Mouse (Mus musculus): ENCODE results near the gene Entpd2.

GRCm38 (mm10) chr2:25397010-25397409, 1.3 kb downstream of the Entpd2 start:
- TF ChIP-seq FOSL1 (IDR thresholded peaks at IDR 0.05; ENCODE audit: insufficient read depth, low read length, poor library complexity, severe bottlenecking) (no peak), CTCF (IDR thresholded peaks at IDR 0.05; ENCODE audit: control insufficient read depth, insufficient read depth, insufficient read length) (no peak), CEBPB (IDR thresholded peaks at IDR 0.05; ENCODE audit: low read depth) (no peak)

Data from C2C12 (cell line).